In the genomic region with DNA sequence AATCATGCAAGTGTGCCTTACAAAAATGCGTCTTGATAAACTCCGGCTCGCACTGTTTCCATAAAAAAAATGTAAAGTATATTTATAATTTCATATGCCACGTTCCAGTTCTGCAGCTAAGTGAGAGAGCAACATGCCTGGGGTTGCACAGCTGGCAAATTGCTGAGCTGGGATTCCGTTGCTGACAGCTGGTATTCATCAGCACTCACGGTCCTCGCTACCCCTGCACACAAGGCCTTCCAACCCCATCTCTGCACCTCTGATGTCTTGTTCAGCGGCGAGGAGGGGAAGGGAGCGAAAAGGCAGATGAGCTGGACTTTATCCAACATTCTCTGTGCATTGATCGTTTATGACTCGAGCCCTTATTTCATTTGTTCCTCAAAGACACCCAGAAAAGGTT, we compare ENCODE assay signal across 12 mouse cellular contexts.
DNase-seq lines count a peak whose midpoint lies in the region; ATAC-seq and TF ChIP-seq lines count a peak whose summit lies in the region.
"Had no signal": no experiment of that assay in that cellular context is flagged by ENCODE, and none has a peak within 500 bp of the region (broad histone marks: within the 10 kb centered on the region; RNA-seq: fewer than 3 reads in every experiment).

No protein-coding gene starts in this region.

- H3K27me3 ChIP-seq in hindbrain, embryonic 13.5 days: no peaks in the 10 kb centered on the region

- no peak overlapping the region for H3K4me2 ChIP-seq in hindbrain, embryonic 13.5 days
- H3K4me2 ChIP-seq: midbrain, embryonic 11.5 days had no signal

- peak; percentile 37 for DNase-seq in embryo, embryonic 10 days (ENCODE audit: low spot score)
- DNase-seq in embryo, embryonic 9.5 days (ENCODE audit: extremely low spot score): no peak
- peak; percentile 8 for DNase-seq in layer of hippocampus, adult 11-12 months (ENCODE audit: low spot score)
- no peak for DNase-seq in layer of hippocampus, adult 2 months (ENCODE audit: low spot score in 2 of 2)
- DNase-seq in lung, postnatal 25 days (ENCODE audit: low spot score): peak; percentile 8
- no peak for DNase-seq in spleen, adult 12 weeks (ENCODE audit: low spot score)
- no peak for DNase-seq in left cerebral cortex, adult 2 months (ENCODE audit: extremely low spot score in 1 of 2, low spot score in 2 of 2)
- DNase-seq: cerebellum, adult 2 months had no signal

- no peaks in the 10 kb centered on the region for H3K9me3 ChIP-seq in hindbrain, embryonic 13.5 days
- H3K9me3 ChIP-seq: forebrain, embryonic 10.5 days had no signal

- H3K36me3 ChIP-seq in hindbrain, embryonic 13.5 days: no peaks in the 10 kb centered on the region
- H3K36me3 ChIP-seq: forebrain, embryonic 10.5 days; G1E had no signal

- ATAC-seq in hindbrain, embryonic 13.5 days (ENCODE audit: low FRiP score): no peak

- no peak overlapping the region for H3K4me3 ChIP-seq in layer of hippocampus, adult 2 months
- H3K4me3 ChIP-seq in hindbrain, embryonic 13.5 days: no peak overlapping the region
- H3K4me3 ChIP-seq in left cerebral cortex, adult 2 months: no peak overlapping the region
- H3K4me3 ChIP-seq: forebrain, embryonic 10.5 days had no signal

- no peak overlapping the region for H3K9ac ChIP-seq in hindbrain, embryonic 13.5 days

- no peak overlapping the region for H3K27ac ChIP-seq in layer of hippocampus, adult 2 months
- 0 out of 2 replicates have a peak overlapping the region, but pooled peaks have one; percentile 8 for H3K27ac ChIP-seq in hindbrain, embryonic 13.5 days
- no peak overlapping the region for H3K27ac ChIP-seq in left cerebral cortex, adult 2 months
- H3K27ac ChIP-seq: forebrain, embryonic 10.5 days had no signal

- 66% methylated on average over 12 of the region's 12 CpGs for WGBS in hindbrain, embryonic 13.5 days

- intact Hi-C loops in left cerebral cortex, adult 2 months (cut with DNase I): no loop called here

- H3K4me1 ChIP-seq in hindbrain, embryonic 13.5 days (replicated peaks): no peaks in the 10 kb centered on the region
- H3K4me1 ChIP-seq: forebrain, embryonic 10.5 days had no signal

- TF ChIP-seq CTCF in layer of hippocampus, adult 2 months (conservative IDR thresholded peaks at IDR 0.05): no peak
- TF ChIP-seq CTCF in left cerebral cortex, adult 2 months (IDR thresholded peaks at IDR 0.05): no peak

Comparison
In these comparisons a context has a peak if more than half of its experiments do, and no peak if none do; other contexts are left out.
1. DNase-seq: peak in embryo, embryonic 10 days (single experiment), layer of hippocampus, adult 11-12 months (single experiment) and lung, postnatal 25 days (single experiment); none in embryo, embryonic 9.5 days (single experiment), layer of hippocampus, adult 2 months (0 of 2), spleen, adult 12 weeks (single experiment) and left cerebral cortex, adult 2 months (0 of 2).